Mouse (Mus musculus) kidney, embryonic 15.5 days (tissue): ENCODE measurements around the gene Taf9. TPM values are rescaled to one million over a fixed set of nuclear protein-coding genes. Genes with fewer than 3 reads are reported as not detected.

Experiments
- ATAC-seq: fragments of 200-750 bp; cut with Nextera tagmentation; replicated peaks from 2 replicates; pipeline ENCODE4 v1.8.0; 2017; ENCODE audit warnings: moderate TSS enrichment; ENCODE audit not compliant: low FRiP score
- H3K27ac ChIP-seq: fragments of 300-500 bp; sonication (generic); 2 replicates; pipeline ENCODE4 v1.5.1; 2015; ENCODE audit warnings: mild to moderate bottlenecking, inconsistent platforms
- H3K27me3 ChIP-seq: fragments of 300-500 bp; sonication (generic); 2 replicates; pipeline ENCODE4 v1.6.1; 2015; ENCODE audit warnings: inconsistent platforms
- H3K36me3 ChIP-seq: fragments of 300-500 bp; sonication (generic); 2 replicates; pipeline ENCODE4 v1.6.1; 2015; ENCODE audit warnings: inconsistent platforms
- H3K4me1 ChIP-seq: fragments of 300-500 bp; sonication (generic); 2 replicates; pipeline ENCODE4 v1.6.1; 2015; ENCODE audit warnings: inconsistent platforms
- H3K4me2 ChIP-seq: fragments of 300-500 bp; sonication (generic); 2 replicates; pipeline ENCODE4 v1.6.1; 2015; ENCODE audit warnings: moderate library complexity, mild to moderate bottlenecking, inconsistent platforms
- H3K4me3 ChIP-seq: fragments of 300-500 bp; sonication (generic); replicated peaks from 2 replicates; pipeline ENCODE4 v1.5.1; 2015; ENCODE audit warnings: mild to moderate bottlenecking, inconsistent platforms
- H3K9ac ChIP-seq: fragments of 300-500 bp; sonication (generic); 2 replicates; pipeline ENCODE4 v1.6.1; 2015; ENCODE audit warnings: mild to moderate bottlenecking, inconsistent platforms
- H3K9me3 ChIP-seq: fragments of 300-500 bp; sonication (generic); replicated peaks from 2 replicates; pipeline ENCODE4 v1.6.1; 2016; ENCODE audit warnings: inconsistent platforms
- WGBS: fragments of 180-500 bp; shearing (Covaris S2); methylation state at CpG from one replicate; pipeline ENCODE4 v1.1.7; 2015; ENCODE audit warnings: mixed read lengths; 5-methylcytosine and 5-hydroxymethylcytosine counted together
- polyA plus RNA-seq: library from polyadenylated mRNA; unstranded; fragments of >200 nt; fragmentation: Nextera tagmentation; extraction: Ambion mirVana; gene quantifications from 2 replicates; pipeline ENCODE4 v1.2.1, GENCODE M21; 2015

The Taf9 gene
- polyA plus RNA-seq, 1 experiment from 2014 or later: 13.7 TPM

DNA sequence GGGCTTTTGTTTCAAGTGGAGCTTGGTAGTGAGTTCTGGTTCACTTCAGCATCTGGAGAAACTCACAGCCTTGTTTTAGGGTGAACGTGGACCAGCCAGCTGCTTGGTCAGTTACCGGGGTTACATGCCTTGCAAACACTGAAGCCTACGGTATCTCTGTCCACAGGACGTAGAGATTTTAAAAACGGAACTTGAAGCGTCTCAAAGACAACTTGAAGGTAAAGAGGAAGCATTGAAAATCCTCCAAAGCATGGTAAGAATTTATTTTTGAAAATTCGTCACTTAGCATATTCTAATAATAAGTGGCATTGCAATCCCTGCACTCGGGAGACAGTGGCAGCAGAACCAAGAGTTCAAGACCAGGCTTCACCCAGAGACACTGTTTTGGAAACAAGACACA, 30.2 kb downstream of the Taf9 start:
- Histone ChIP-seq H3K27me3 (no peaks in the 10 kb centered on the region), H3K4me1 (no peaks in the 10 kb centered on the region), H3K4me2 (no peak overlapping the region), H3K9me3 (no peaks in the 10 kb centered on the region), H3K4me3 (no peak overlapping the region), H3K36me3 (no peaks in the 10 kb centered on the region), H3K9ac (no peak overlapping the region), H3K27ac (no peak overlapping the region)
- WGBS: 88% methylated on average over 8 of the region's 8 CpGs
- ATAC-seq: no peak

GRCm38 (mm10) chr13:100682837-100683236, 31.5 kb downstream of the Taf9 start:
- 67% methylated on average over 2 of the region's 2 CpGs for WGBS
- H3K9ac ChIP-seq: no peak overlapping the region
- no peaks in the 10 kb centered on the region for H3K36me3 ChIP-seq
- no peak for ATAC-seq
- no peak overlapping the region for H3K4me2 ChIP-seq
- no peaks in the 10 kb centered on the region for H3K9me3 ChIP-seq
- no peaks in the 10 kb centered on the region for H3K27me3 ChIP-seq
- H3K4me1 ChIP-seq: no peaks in the 10 kb centered on the region
- no peak overlapping the region for H3K27ac ChIP-seq
- H3K4me3 ChIP-seq: no peak overlapping the region

GRCm38 (mm10) chr13:100684355-100684754, 33.0 kb downstream of the Taf9 start:
- no peaks in the 10 kb centered on the region for H3K9me3 ChIP-seq
- H3K4me1 ChIP-seq: no peaks in the 10 kb centered on the region
- H3K4me3 ChIP-seq: no peak overlapping the region
- 70% methylated on average over 2 of the region's 2 CpGs for WGBS
- H3K27me3 ChIP-seq: no peaks in the 10 kb centered on the region
- no peak overlapping the region for H3K4me2 ChIP-seq
- no peaks in the 10 kb centered on the region for H3K36me3 ChIP-seq
- no peak overlapping the region for H3K27ac ChIP-seq
- no peak overlapping the region for H3K9ac ChIP-seq
- no peak for ATAC-seq

DNA sequence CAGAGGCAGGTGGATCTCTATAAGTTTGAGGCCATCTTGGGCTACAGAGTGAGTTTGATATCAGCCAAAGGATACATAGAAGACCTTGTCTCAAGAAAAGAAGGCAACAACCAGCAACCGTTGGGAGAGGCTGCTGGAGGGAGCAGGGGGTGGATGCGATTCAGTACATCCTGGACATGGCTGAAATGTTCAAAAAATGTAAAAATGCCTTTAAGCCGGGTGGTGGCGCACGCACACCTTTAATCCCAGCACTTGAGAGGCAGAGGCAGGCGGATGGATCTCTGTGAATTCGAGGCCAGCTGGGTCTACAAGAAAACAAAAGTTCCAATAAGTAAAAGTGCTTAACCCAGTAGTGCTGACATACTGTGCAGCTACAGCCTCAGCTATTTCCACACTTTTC, 36.1 kb downstream of the Taf9 start:
- H3K36me3 ChIP-seq: peaks cover 6% of the 10 kb centered on the region; the same call in 1 of the 2 replicates
- 74% methylated on average over 7 of the region's 7 CpGs for WGBS
- no peak overlapping the region for H3K27ac ChIP-seq
- no peaks in the 10 kb centered on the region for H3K27me3 ChIP-seq
- H3K4me1 ChIP-seq: no peaks in the 10 kb centered on the region
- H3K9ac ChIP-seq: no peak overlapping the region
- H3K9me3 ChIP-seq: no peaks in the 10 kb centered on the region
- no peak for ATAC-seq
- no peak overlapping the region for H3K4me3 ChIP-seq
- H3K4me2 ChIP-seq: no peak overlapping the region

GRCm38 (mm10) chr13:100697541-100697940, 46.2 kb downstream of the Taf9 start:
- no peak for ATAC-seq
- H3K4me1 ChIP-seq: no peaks in the 10 kb centered on the region
- no peak overlapping the region for H3K4me3 ChIP-seq
- no peak overlapping the region for H3K9ac ChIP-seq
- no peak overlapping the region for H3K27ac ChIP-seq
- H3K4me2 ChIP-seq: no peak overlapping the region
- H3K36me3 ChIP-seq: peaks cover 80% of the 10 kb centered on the region
- no peaks in the 10 kb centered on the region for H3K9me3 ChIP-seq
- no peaks in the 10 kb centered on the region for H3K27me3 ChIP-seq
- 93% methylated on average over 3 of the region's 3 CpGs for WGBS

- Histone ChIP-seq H3K27ac (no peak overlapping the region), H3K4me1 (no peaks in the 10 kb centered on the region), H3K4me2 (no peak overlapping the region), H3K4me3 (no peak overlapping the region), H3K9me3 (no peaks in the 10 kb centered on the region), H3K36me3 (peaks cover 93% of the 10 kb centered on the region), H3K9ac (no peak overlapping the region), H3K27me3 (no peaks in the 10 kb centered on the region)
- no peak for ATAC-seq
- WGBS: 93% methylated on average over 10 of the region's 10 CpGs
Measured at GRCm38 (mm10) chr13:100698866-100699265, 47.5 kb downstream of the Taf9 start.

DNA sequence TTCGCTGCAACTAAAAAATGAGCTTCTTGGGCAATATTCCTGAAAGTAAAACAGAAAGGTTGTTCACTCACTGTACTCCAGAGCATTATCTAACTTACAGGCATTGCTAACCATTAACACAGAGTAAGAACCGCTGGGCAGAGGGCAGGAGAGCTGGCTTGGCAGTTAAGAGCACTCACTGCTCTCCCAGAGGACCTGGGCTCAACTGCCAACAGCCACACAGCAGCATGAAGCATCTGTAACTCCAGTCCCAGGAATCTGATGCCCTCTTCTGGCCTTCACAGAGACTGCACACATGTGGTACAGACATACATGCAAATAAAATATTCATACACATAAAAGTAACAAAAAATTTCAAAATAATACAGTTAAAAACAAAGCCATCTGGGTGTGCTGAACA, 52.1 kb downstream of the Taf9 start:
- no peak overlapping the region for H3K4me3 ChIP-seq
- ATAC-seq: no peak; the same call in 1 of the 2 replicates

More for the DNA sequence above, 52.1 kb downstream of the Taf9 start:
- H3K4me1 ChIP-seq: no peaks in the 10 kb centered on the region
- H3K9me3 ChIP-seq: no peaks in the 10 kb centered on the region
- no peaks in the 10 kb centered on the region for H3K27me3 ChIP-seq
- no peak overlapping the region for H3K9ac ChIP-seq
- H3K4me2 ChIP-seq: no peak overlapping the region
- no peak overlapping the region for H3K27ac ChIP-seq
- peaks cover 95% of the 10 kb centered on the region for H3K36me3 ChIP-seq
- WGBS: 92% methylated on average over 2 of the region's 2 CpGs

Other genes with a start within 250 kb of the Taf9 start
- gene Naip1, start 198.7 kb upstream of the Taf9 start, polyA plus RNA-seq: not detected in 2 replicates
- 81.4 and 82.1 TPM in 2 replicates for gene Gtf2h2, start 159.0 kb upstream of the Taf9 start, polyA plus RNA-seq
- 26.1 and 27.4 TPM in 2 replicates for gene Ocln, start 98.9 kb upstream of the Taf9 start, polyA plus RNA-seq
- gene Marveld2, start 34.6 kb upstream of the Taf9 start, polyA plus RNA-seq: 14.0 and 15.3 TPM in 2 replicates
- 268 and 298 TPM in 2 replicates for gene Ak6, start 600 bp upstream of the Taf9 start, polyA plus RNA-seq
- 21.0 and 24.0 TPM in 2 replicates for gene Rad17, start 528 bp upstream of the Taf9 start, polyA plus RNA-seq
- 6.3 and 8.0 TPM in 2 replicates for gene Ccdc125, start 18.1 kb downstream of the Taf9 start, polyA plus RNA-seq
- gene Cdk7, start 79.4 kb downstream of the Taf9 start, polyA plus RNA-seq: 106 and 107 TPM in 2 replicates
- gene Mrps36, start 93.1 kb downstream of the Taf9 start, polyA plus RNA-seq: 171 and 186 TPM in 2 replicates
- gene Cenph, start 124.3 kb downstream of the Taf9 start, polyA plus RNA-seq: 39.0 and 42.7 TPM in 2 replicates
- 256 and 259 TPM in 2 replicates for gene Ccnb1, start 135.0 kb downstream of the Taf9 start, polyA plus RNA-seq
- gene Slc30a5, start 181.8 kb downstream of the Taf9 start, polyA plus RNA-seq: 55.7 and 56.8 TPM in 2 replicates